Mouse (Mus musculus): ENCODE data around the gene Kif13a.

Gene Kif13a

GRCm38 (mm10) chr13:46919797-46920196 is 9.9 kb downstream of the Kif13a start:
- DNase-seq: no peak

- DNase-seq: no peak
Measured at GRCm38 (mm10) chr13:46918509-46918908, 11.2 kb downstream of the Kif13a start.

GRCm38 (mm10) chr13:46911960-46912359 is 17.7 kb downstream of the Kif13a start:
- no peak for DNase-seq

- no peak for DNase-seq
Measured at GRCm38 (mm10) chr13:46911018-46911419, 18.6 kb downstream of the Kif13a start.

GRCm38 (mm10) chr13:46909946-46910345 is 19.7 kb downstream of the Kif13a start:
- DNase-seq: no peak

- DNase-seq: no peak
Measured at GRCm38 (mm10) chr13:46909005-46909565, 20.6 kb downstream of the Kif13a start.

- no peak for DNase-seq
Measured at GRCm38 (mm10) chr13:46908387-46908786, 21.3 kb downstream of the Kif13a start.

GRCm38 (mm10) chr13:46907861-46908260 is 21.8 kb downstream of the Kif13a start:
- DNase-seq: no peak

GRCm38 (mm10) chr13:46907115-46907514 is 22.6 kb downstream of the Kif13a start:
- no peak for DNase-seq

- no peak for DNase-seq
Measured at GRCm38 (mm10) chr13:46905971-46906370, 23.7 kb downstream of the Kif13a start.

- no peak for DNase-seq
Measured at GRCm38 (mm10) chr13:46904982-46905621, 24.6 kb downstream of the Kif13a start.

- DNase-seq: no peak
Measured at GRCm38 (mm10) chr13:46902568-46903255, 27.0 kb downstream of the Kif13a start.

- DNase-seq: no peak
Measured at GRCm38 (mm10) chr13:46900870-46901555, 28.7 kb downstream of the Kif13a start.

GRCm38 (mm10) chr13:46898837-46899236 is 30.8 kb downstream of the Kif13a start:
- DNase-seq: no peak

- DNase-seq: no peak
Measured at GRCm38 (mm10) chr13:46898411-46898810, 31.3 kb downstream of the Kif13a start.

GRCm38 (mm10) chr13:46892380-46892779 is 37.3 kb downstream of the Kif13a start:
- no peak for DNase-seq

GRCm38 (mm10) chr13:46888150-46888683 is 41.5 kb downstream of the Kif13a start:
- DNase-seq: no peak

- no peak for DNase-seq
Measured at GRCm38 (mm10) chr13:46886497-46887261, 43.0 kb downstream of the Kif13a start.

- DNase-seq: no peak
Measured at GRCm38 (mm10) chr13:46885759-46886060, 44.0 kb downstream of the Kif13a start.

- no peak for DNase-seq
Measured at GRCm38 (mm10) chr13:46884898-46885758, 44.5 kb downstream of the Kif13a start.

- DNase-seq: no peak
Measured at GRCm38 (mm10) chr13:46883976-46884375, 45.7 kb downstream of the Kif13a start.

GRCm38 (mm10) chr13:46883381-46883780 is 46.3 kb downstream of the Kif13a start:
- DNase-seq: no peak

All from thymus, postnatal 4 days (tissue).